Mouse (Mus musculus): ENCODE results near the gene Zdhhc5. TPM values are rescaled to one million over a fixed set of nuclear protein-coding genes. Genes with fewer than 3 reads are reported as not detected.

Gene Zdhhc5
- polyA plus RNA-seq, 1 experiment from 2014 or later: 13.4 TPM

GRCm38 (mm10) chr2:84736312-84737161 lies 21.6 kb upstream of the Zdhhc5 start:
- peak overlapping the region; percentile 71 for H3K4me2 ChIP-seq (ENCODE audit: low read depth, low read length)
- peak; percentile 28 for DNase-seq
- 6% methylated on average over 27 of the region's 27 CpGs for WGBS (ENCODE audit: insufficient replicate concordance)

DNA sequence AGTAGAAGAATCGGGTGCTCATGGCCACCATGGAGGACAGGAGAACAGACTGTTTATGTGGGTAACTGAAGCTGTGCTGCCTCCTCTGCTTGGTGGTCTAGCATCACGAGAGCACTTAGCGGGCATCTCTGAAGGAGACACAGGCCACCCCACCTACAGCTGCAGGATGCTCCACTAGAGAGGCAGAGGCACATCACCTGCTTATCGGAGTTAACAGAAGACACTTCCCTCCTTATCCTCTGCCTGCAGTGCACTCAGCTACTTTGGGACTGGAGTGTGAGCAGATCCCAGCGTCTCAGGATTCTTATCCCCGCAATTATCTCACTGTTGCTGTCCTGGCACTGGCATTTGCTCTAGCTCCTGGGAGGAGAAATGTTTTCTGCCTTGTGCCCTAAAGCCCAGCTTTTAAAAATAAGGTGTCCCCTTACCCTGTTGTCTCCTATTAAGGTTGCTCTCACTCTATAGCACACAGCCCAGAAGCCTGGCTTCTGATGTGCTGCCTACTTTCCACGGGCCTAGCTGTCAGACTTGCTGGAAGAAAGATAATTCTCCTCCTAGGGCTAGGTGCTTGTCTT lies 20.5 kb upstream of the Zdhhc5 start:
- DNase-seq: peak; percentile 70
- TF ChIP-seq CTCF (IDR thresholded peaks at IDR 0.05; ENCODE audit: low read depth) (no peak), EP300 (IDR thresholded peaks at IDR 0.05; ENCODE audit: low read depth) (peak; percentile 98)
- Histone ChIP-seq H3K9me3 (ENCODE audit: low read length) (no peaks in the 10 kb centered on the region), H3K27ac (ENCODE audit: low read depth) (peak overlapping the region; percentile 93), H3K4me1 (ENCODE audit: insufficient read depth) (peaks cover 68% of the 10 kb centered on the region), H3K36me3 (replicated peaks; ENCODE audit: insufficient read depth, low read length) (peaks cover 15% of the 10 kb centered on the region), H3K9ac (replicated peaks) (peak overlapping the region; percentile 71), H3K4me2 (ENCODE audit: low read depth, low read length) (peak overlapping the region; percentile 71), H3K27me3 (ENCODE audit: insufficient read depth, low read length) (0 out of 2 replicates have a peak, but pooled peaks cover 12% of the 10 kb centered on the region), H3K4me3 (ENCODE audit: low read depth, low read length) (peak overlapping the region; percentile 56)
- WGBS (ENCODE audit: insufficient replicate concordance): 10% methylated on average over 7 of the region's 7 CpGs
- peak; percentile 91 for ATAC-seq

More at GRCm38 (mm10) chr2:84736312-84737161, 21.6 kb upstream of the Zdhhc5 start:
- TF ChIP-seq CTCF (IDR thresholded peaks at IDR 0.05; ENCODE audit: low read depth) (no peak), EP300 (IDR thresholded peaks at IDR 0.05; ENCODE audit: low read depth) (no peak)
- Histone ChIP-seq H3K4me3 (ENCODE audit: low read depth, low read length) (peak overlapping the region; percentile 56), H3K27me3 (ENCODE audit: insufficient read depth, low read length) (0 out of 2 replicates have a peak, but pooled peaks cover 12% of the 10 kb centered on the region), H3K36me3 (replicated peaks; ENCODE audit: insufficient read depth, low read length) (peaks cover 15% of the 10 kb centered on the region), H3K4me1 (ENCODE audit: insufficient read depth) (peaks cover 65% of the 10 kb centered on the region), H3K9ac (replicated peaks) (peak overlapping the region; percentile 71), H3K9me3 (ENCODE audit: low read length) (no peaks in the 10 kb centered on the region), H3K27ac (ENCODE audit: low read depth) (peak overlapping the region; percentile 93)
- ATAC-seq: no peak

DNA sequence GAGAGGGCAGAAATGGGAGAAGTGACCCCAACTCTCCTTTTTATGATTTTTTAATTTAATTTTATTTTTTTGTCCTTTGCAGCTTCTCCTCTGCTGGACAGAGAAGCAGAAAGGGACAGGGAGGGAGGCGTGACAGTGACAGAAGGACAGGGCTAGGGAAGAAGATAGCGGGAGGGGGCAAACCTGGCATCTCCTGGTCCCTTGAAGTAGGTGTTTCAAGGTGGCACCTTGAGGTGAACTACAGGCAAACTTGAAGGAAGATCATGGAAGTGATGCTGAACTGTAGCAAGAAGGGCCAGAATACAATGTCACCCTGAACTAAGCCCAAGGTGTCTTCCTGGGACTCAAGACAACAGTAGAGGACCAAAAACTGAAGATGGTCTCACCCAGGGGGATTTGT lies 19.9 kb upstream of the Zdhhc5 start:
- Histone ChIP-seq H3K4me1 (ENCODE audit: insufficient read depth) (peaks cover 72% of the 10 kb centered on the region), H3K4me3 (ENCODE audit: low read depth, low read length) (peak overlapping the region; percentile 56), H3K9me3 (ENCODE audit: low read length) (no peaks in the 10 kb centered on the region), H3K27me3 (ENCODE audit: insufficient read depth, low read length) (0 out of 2 replicates have a peak, but pooled peaks cover 12% of the 10 kb centered on the region), H3K36me3 (replicated peaks; ENCODE audit: insufficient read depth, low read length) (peaks cover 15% of the 10 kb centered on the region), H3K4me2 (ENCODE audit: low read depth, low read length) (peak overlapping the region; percentile 71), H3K27ac (ENCODE audit: low read depth) (peak overlapping the region; percentile 93), H3K9ac (replicated peaks) (peak overlapping the region; percentile 71)
- ATAC-seq (peak; percentile 9; the same call in 1 of the 2 replicates), DNase-seq (no peak)
- 8% methylated on average over 2 of the region's 2 CpGs for WGBS (ENCODE audit: insufficient replicate concordance)
- TF ChIP-seq EP300 (IDR thresholded peaks at IDR 0.05; ENCODE audit: low read depth): no peak
- TF ChIP-seq CTCF (IDR thresholded peaks at IDR 0.05; ENCODE audit: low read depth): no peak

DNA sequence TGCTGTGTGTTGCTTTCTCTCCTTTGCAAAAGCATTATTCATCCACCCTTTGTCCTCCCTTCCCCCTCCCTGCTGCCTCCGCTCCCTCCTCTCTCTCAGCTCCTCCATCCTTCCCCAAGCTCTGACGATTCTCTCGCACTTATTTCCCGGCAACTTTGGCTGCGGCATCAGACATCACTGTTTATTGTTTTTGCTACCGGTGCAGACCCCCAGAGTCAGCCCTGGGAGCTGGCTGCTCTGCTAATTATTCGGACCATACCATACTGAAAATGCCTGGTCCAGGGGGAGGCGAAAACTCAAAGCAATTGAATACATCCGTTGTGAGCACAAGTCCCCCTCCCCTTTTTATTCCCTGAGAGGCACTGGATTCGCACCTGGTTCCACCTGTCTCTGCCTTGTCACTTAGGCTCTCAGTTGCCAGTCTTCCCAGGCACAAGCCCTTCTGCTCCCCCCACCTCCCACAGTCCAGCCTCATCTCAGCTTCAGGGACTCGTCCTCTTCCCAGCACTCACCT lies 19.4 kb upstream of the Zdhhc5 start:
- ATAC-seq: no peak
- peak overlapping the region; percentile 71 for H3K4me2 ChIP-seq (ENCODE audit: low read depth, low read length)
- H3K9ac ChIP-seq (replicated peaks): peak overlapping the region; percentile 71
- 0 out of 2 replicates have a peak, but pooled peaks cover 12% of the 10 kb centered on the region for H3K27me3 ChIP-seq (ENCODE audit: insufficient read depth, low read length)
- H3K4me3 ChIP-seq (ENCODE audit: low read depth, low read length): peak overlapping the region; percentile 56
- 2% methylated on average over 11 of the region's 11 CpGs for WGBS (ENCODE audit: insufficient replicate concordance)
- TF ChIP-seq CTCF (IDR thresholded peaks at IDR 0.05; ENCODE audit: low read depth) (no peak), EP300 (IDR thresholded peaks at IDR 0.05; ENCODE audit: low read depth) (no peak)
- no peaks in the 10 kb centered on the region for H3K9me3 ChIP-seq (ENCODE audit: low read length)
- DNase-seq: no peak
- peak overlapping the region; percentile 93 for H3K27ac ChIP-seq (ENCODE audit: low read depth)
- H3K4me1 ChIP-seq (ENCODE audit: insufficient read depth): peaks cover 75% of the 10 kb centered on the region
- peaks cover 11% of the 10 kb centered on the region for H3K36me3 ChIP-seq (replicated peaks; ENCODE audit: insufficient read depth, low read length)

GRCm38 (mm10) chr2:84733579-84734300 lies 18.8 kb upstream of the Zdhhc5 start, which contains the start of gene Ypel4:
Gene Ypel4, plus strand, starts transcription at chr2:84734058.
- Histone ChIP-seq H3K4me1 (ENCODE audit: insufficient read depth) (peaks cover 72% of the 10 kb centered on the region), H3K36me3 (replicated peaks; ENCODE audit: insufficient read depth, low read length) (peaks cover 5% of the 10 kb centered on the region), H3K4me2 (ENCODE audit: low read depth, low read length) (peak within 1 kb of the TSS; percentile 71), H3K4me3 (ENCODE audit: low read depth, low read length) (peak within 1 kb of the TSS; percentile 56), H3K27ac (ENCODE audit: low read depth) (peak within 1 kb of the TSS; percentile 93), H3K27me3 (ENCODE audit: insufficient read depth, low read length) (0 out of 2 replicates have a peak, but pooled peaks cover 12% of the 10 kb centered on the region), H3K9ac (replicated peaks) (peak within 1 kb of the TSS; percentile 71), H3K9me3 (ENCODE audit: low read length) (no peaks in the 10 kb centered on the region)
- WGBS (ENCODE audit: insufficient replicate concordance): 7% methylated on average over 8 of the region's 8 CpGs
- DNase-seq: peak; percentile 75
- TF ChIP-seq CTCF (IDR thresholded peaks at IDR 0.05; ENCODE audit: low read depth) (no peak), EP300 (IDR thresholded peaks at IDR 0.05; ENCODE audit: low read depth) (no peak)
- ATAC-seq: peak; percentile 59

Data from liver, postnatal 0 days (tissue).